Mouse (Mus musculus) kidney, adult 8-10 months (tissue): ENCODE data around the gene Cbln1.

ENCODE experiments used
- DNase-seq, 2 experiments: peaks; one replicate each; pipeline ENCODE4 v3.0.0; 2022

Cbln1 gene

GRCm38 (mm10) chr8:87468958-87469815, 3.2 kb downstream of the Cbln1 start:
- peak in 1 of 2 experiments; percentile 5 for DNase-seq

- no peak for DNase-seq
These were observed 3.9 kb downstream of the Cbln1 start for GRCm38 (mm10) chr8:87468416-87468957.

DNA sequence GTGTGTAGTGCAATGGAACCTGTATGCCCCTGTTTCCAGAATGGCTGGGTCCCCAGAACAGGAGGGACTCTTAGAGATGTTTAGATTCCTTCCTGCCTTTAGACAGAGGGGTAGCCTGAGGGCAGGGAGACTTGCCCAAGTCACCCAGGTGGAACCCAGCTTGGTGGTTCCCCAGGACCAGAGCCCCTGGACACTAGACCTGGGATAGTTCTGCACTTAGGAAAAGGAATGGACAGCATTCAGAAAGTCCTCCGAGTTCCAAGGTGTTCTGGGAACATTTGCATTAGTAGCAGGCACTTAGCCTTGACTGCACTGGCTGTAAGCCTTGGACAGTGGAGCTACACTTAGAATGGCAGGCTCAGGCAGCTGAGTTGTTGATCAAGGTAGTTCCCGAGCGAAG, 4.5 kb downstream of the Cbln1 start:
- no peak for DNase-seq

DNA sequence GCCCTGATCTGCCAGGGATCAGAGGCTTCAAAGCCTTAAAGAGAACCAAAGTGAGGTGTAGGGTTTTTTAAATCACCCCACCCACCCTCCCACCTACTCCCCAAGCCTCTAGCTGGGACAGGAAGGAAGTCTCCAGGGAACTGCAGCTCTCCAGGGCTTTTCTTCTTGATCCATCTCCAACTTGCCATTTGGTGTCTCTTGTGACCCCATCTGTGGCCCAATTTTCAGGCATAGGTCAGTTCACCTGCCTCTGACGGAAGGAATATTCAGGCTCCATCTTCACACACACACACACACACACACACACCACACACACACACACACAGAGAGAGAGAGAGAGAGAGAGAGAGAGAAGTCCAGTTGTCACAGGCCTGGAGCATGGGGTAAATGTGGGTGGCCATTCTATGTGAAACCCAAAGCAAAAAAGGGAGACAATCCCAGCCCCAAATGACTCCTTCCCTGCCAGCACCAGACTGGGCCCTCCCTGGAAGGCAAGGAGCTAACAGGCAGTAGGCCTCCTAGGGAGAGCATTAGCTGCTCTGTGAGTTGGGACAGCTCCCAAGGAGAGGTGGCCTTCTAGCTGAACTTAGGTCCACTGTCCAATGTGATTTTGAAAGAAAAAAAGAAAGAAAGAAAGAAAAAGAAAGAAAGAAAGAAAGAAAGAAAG, 5.3 kb downstream of the Cbln1 start:
- DNase-seq, result no peak

GRCm38 (mm10) chr8:87466335-87466734, 6.1 kb downstream of the Cbln1 start:
- no peak for DNase-seq

DNA sequence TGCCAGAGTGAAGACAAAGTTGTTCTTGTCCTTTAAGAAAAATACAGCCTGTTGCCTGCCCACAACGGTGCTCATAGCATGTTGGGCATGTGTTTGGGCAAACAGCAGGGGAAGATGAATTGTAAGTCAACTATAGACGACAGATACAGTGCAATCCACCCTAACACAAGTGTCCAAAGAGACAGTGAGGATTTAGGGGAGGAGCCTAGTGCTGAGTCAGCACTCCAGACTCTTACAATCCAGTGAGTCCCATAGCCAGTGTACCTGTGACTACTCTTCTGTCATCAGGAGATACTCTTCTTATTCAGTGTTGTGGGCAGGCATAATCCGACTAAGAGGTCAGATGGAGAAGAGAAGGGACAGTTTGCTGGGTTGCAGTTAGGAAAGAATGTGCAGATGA, 8.0 kb downstream of the Cbln1 start:
- no peak for DNase-seq

DNA sequence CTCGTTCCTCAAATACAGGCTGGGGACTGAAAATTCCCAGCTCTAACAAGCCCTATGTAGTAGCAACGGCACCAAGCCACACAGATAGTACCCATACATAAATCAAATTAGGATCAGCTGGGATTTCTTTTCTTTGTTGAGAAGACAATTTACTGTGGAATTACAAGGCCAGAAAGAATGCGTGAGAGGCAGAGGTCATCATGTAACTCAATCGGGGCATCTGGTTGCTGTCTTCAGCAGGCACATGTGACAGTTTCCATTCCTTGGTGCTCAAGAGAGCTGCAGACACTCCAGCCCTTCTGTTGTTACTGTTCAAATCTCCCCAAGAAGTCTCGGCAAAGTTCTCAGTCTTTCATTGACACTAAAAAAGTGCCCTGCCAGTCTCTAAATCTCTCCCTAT, 10.6 kb downstream of the Cbln1 start:
- DNase-seq, result no peak

GRCm38 (mm10) chr8:87456949-87457348, 15.5 kb downstream of the Cbln1 start:
- no peak for DNase-seq

- DNase-seq, result no peak
These were observed 19.6 kb downstream of the Cbln1 start for GRCm38 (mm10) chr8:87452815-87453214.

DNA sequence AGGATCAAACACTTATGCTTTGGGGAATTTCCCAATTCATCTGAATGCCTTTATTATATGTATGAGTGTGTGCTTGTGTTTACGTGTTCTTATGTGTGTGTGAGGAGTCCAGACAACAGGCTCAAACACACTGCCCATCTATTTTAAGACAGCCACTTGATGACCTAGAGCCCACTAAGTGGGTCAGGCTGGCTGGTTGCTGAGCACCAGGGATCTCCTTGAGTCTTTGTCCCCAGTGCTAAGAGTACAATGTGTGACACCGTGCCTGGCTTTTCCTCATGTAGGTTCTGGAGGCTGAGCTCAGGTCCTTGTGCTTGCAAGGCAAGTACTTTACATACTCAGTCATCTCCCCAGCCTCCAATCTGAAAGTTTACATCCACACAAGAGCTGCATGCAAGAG, 20.7 kb downstream of the Cbln1 start:
- no peak for DNase-seq

DNA sequence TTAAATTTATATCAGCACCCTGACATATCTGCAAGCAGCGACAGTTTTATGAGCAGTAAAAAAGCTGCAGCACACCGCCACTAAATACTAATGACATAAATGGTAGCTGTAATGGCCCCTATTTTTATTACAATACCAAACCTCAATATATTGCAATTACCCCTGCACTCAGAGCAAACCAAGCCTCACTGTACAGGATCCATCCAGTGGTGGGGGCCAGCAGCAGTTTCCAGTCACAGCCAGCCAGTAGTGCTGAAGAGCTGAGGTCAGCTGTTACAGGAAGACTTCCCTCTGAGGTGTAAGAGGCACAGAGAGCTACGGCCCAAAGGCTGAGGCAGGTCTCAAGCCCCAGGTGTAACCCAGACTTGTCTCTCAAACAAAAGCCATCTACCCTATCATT, 37.8 kb downstream of the Cbln1 start:
- DNase-seq, result no peak

DNA sequence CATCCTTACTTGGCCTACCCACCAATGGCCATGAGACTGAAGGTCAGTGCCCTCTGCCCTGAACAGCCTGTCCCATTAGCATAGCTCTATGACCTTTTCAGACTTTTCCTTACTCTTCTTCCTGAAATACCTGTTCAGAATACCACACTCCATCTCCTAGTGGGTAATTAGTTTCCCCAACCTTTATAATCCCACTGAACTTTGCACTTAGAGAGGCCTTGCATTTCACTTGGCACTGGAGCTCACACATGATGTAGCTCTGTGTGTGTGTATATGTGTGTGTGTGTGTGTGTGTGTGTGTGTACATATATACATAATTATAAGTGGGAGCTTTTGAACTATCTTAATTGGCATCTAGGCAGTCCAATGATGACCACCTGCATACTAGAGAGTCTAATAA, 45.2 kb downstream of the Cbln1 start:
- DNase-seq, result no peak

GRCm38 (mm10) chr8:87424706-87425105, 47.7 kb downstream of the Cbln1 start:
- no peak for DNase-seq

GRCm38 (mm10) chr8:87421697-87422096, 50.7 kb downstream of the Cbln1 start:
- DNase-seq, result no peak
